Mouse (Mus musculus) lung, postnatal 0 days (tissue): ENCODE data around the gene B4galnt4.

Experiments
- CTCF ChIP-seq: IDR thresholded peaks from 2 replicates; pipeline ENCODE4 v1.5.1; 2016; ENCODE audit warnings: antibody characterized with exemption, mild to moderate bottlenecking
- EP300 ChIP-seq: IDR thresholded peaks from 2 replicates; pipeline ENCODE4 v1.6.1; 2016; ENCODE audit warnings: antibody characterized with exemption, mild to moderate bottlenecking, control low read depth

- TF ChIP-seq CTCF, result no peak
- TF ChIP-seq EP300, result no peak
These were observed 39.2 kb downstream of the B4galnt4 start, which contains the start of gene Sigirr for GRCm38 (mm10) chr7:141099911-141100691.
